Mouse (Mus musculus) MEL (cell line): ENCODE data around the gene Ntmt1. TPM values are rescaled to one million over a fixed set of nuclear protein-coding genes. Genes with fewer than 3 reads are reported as not detected.
A peak's percentile ranks its signal among the peaks of the same experiment; 100 is the strongest.

Source experiments
- DNase-seq: peaks from one replicate; pipeline ENCODE4 v3.0.0; 2011; ENCODE audit warnings: low read depth, low spot score
- H3K27ac ChIP-seq: 2 replicates; pipeline ENCODE4 v1.5.1; 2012; ENCODE audit warnings: low read depth, mild to moderate bottlenecking, control low read depth, low read length, moderate library complexity; ENCODE audit not compliant: control insufficient read depth
- H3K27me3 ChIP-seq, 2 experiments: fragments of 150-350 bp in 1 of 2; sonication (generic) in 1 of 2; 2 replicates each; pipeline ENCODE4 v1.6.1; 2012; ENCODE audit warnings: low read length in 2 of 2, mild to moderate bottlenecking in 2 of 2, improper control_type of control experiment in 1 of 2, moderate library complexity in 1 of 2; ENCODE audit not compliant: insufficient read depth in 2 of 2, control insufficient read depth in 1 of 2
- H3K36me3 ChIP-seq, 2 experiments: 2 replicates each; pipeline ENCODE4 v1.6.1; 2012 to 2014; ENCODE audit warnings: low read length in 2 of 2, improper control_type of control experiment in 1 of 2, inconsistent platforms in 1 of 2, mild to moderate bottlenecking in 1 of 2; ENCODE audit not compliant: insufficient read depth in 2 of 2, control insufficient read depth in 1 of 2
- H3K4me1 ChIP-seq, 2 experiments: fragments of 150-350 bp in 1 of 2; sonication (generic) in 1 of 2; 2 replicates each; pipeline ENCODE4 v1.6.1; 2012; ENCODE audit warnings: low read length in 2 of 2, improper control_type of control experiment in 1 of 2, mild to moderate bottlenecking in 1 of 2; ENCODE audit not compliant: insufficient read depth in 2 of 2, control insufficient read depth in 1 of 2
- H3K4me3 ChIP-seq, 2 experiments: fragments of 150-350 bp in 1 of 2; sonication (generic) in 1 of 2; 2 replicates each; pipeline ENCODE4 v1.5.1; 2012; ENCODE audit warnings: low read depth in 2 of 2, low read length in 2 of 2, mild to moderate bottlenecking in 2 of 2, moderate library complexity in 2 of 2, control low read depth in 1 of 2, improper control_type of control experiment in 1 of 2; ENCODE audit not compliant: control insufficient read depth in 1 of 2, insufficient read depth in 1 of 2
- H3K79me2 ChIP-seq: 2 replicates; pipeline ENCODE4 v1.6.1; 2012; ENCODE audit warnings: mild to moderate bottlenecking, low read length, moderate library complexity; ENCODE audit not compliant: control insufficient read depth, poor library complexity, insufficient read depth
- H3K9ac ChIP-seq: 2 replicates; pipeline ENCODE4 v1.6.1; 2012; ENCODE audit warnings: low read depth, mild to moderate bottlenecking, control low read depth, low read length, moderate library complexity; ENCODE audit not compliant: control insufficient read depth, poor library complexity, severe bottlenecking
- H3K9me3 ChIP-seq: fragments of 150-350 bp; sonication (generic); replicated peaks from 2 replicates; pipeline ENCODE4 v1.6.1; 2012; ENCODE audit warnings: mild to moderate bottlenecking, low read length, improper control_type of control experiment, moderate library complexity; ENCODE audit not compliant: insufficient read depth
- BHLHE40 ChIP-seq: IDR thresholded peaks from 2 replicates; pipeline ENCODE4 v1.6.1; 2012; ENCODE audit warnings: low read depth, mild to moderate bottlenecking, inconsistent platforms, low read length, improper control_type of control experiment, borderline replicate concordance
- CHD2 ChIP-seq: IDR thresholded peaks from 2 replicates; pipeline ENCODE4 v1.6.1; 2011; ENCODE audit warnings: low read length, improper control_type of control experiment
- CTCF ChIP-seq, 3 experiments: IDR thresholded peaks in 2 of 3; conservative IDR thresholded peaks in 1 of 3; 2 replicates each; pipeline ENCODE4 v1.5.1; 2011 to 2012; ENCODE audit warnings: low read length in 3 of 3, low read depth in 2 of 3, mild to moderate bottlenecking in 2 of 3, improper control_type of control experiment in 1 of 3, inconsistent platforms in 1 of 3, mixed read lengths in 1 of 3, moderate library complexity in 1 of 3; ENCODE audit not compliant: control insufficient read depth in 1 of 3, insufficient read depth in 1 of 3, poor library complexity in 1 of 3, severe bottlenecking in 1 of 3
- E2F4 ChIP-seq: IDR thresholded peaks from 2 replicates; pipeline ENCODE4 v1.6.1; 2011; ENCODE audit warnings: low read depth, low read length, improper control_type of control experiment, borderline replicate concordance
- ELF1 ChIP-seq: IDR thresholded peaks from 2 replicates; pipeline ENCODE4 v1.6.1; 2014; ENCODE audit warnings: low read depth, mild to moderate bottlenecking, inconsistent platforms, low read length, improper control_type of control experiment, moderate library complexity
- EP300 ChIP-seq, 2 experiments: IDR thresholded peaks; 2 replicates each; pipeline ENCODE4 v1.6.1; 2011; ENCODE audit warnings: improper control_type of control experiment in 2 of 2, low read length in 2 of 2, low read depth in 1 of 2, mild to moderate bottlenecking in 1 of 2
- GABPA ChIP-seq: IDR thresholded peaks from 2 replicates; pipeline ENCODE4 v1.6.1; 2012; ENCODE audit warnings: low read depth, mild to moderate bottlenecking, inconsistent platforms, low read length, improper control_type of control experiment, moderate library complexity
- HCFC1 ChIP-seq: IDR thresholded peaks from 2 replicates; pipeline ENCODE4 v1.6.1; 2012; ENCODE audit warnings: low read depth, mild to moderate bottlenecking, inconsistent platforms, low read length, improper control_type of control experiment, moderate library complexity
- KAT2A ChIP-seq: conservative IDR thresholded peaks from 2 replicates; pipeline ENCODE4 v1.6.1; 2012; ENCODE audit warnings: low read depth, low read length, improper control_type of control experiment, inconsistent platforms
- MAX ChIP-seq: IDR thresholded peaks from 2 replicates; pipeline ENCODE4 v1.6.1; 2011; ENCODE audit warnings: low read length, improper control_type of control experiment
- MAZ ChIP-seq: IDR thresholded peaks from 2 replicates; pipeline ENCODE4 v1.6.1; 2012; ENCODE audit warnings: low read depth, mild to moderate bottlenecking, inconsistent platforms, low read length, improper control_type of control experiment
- MYB ChIP-seq: IDR thresholded peaks from 2 replicates; pipeline ENCODE4 v1.6.1; 2011; ENCODE audit warnings: mild to moderate bottlenecking, low read depth, low read length, improper control_type of control experiment
- MYC ChIP-seq: IDR thresholded peaks from 2 replicates; pipeline ENCODE4 v1.6.1; 2011; ENCODE audit warnings: low read depth, mild to moderate bottlenecking, low read length, improper control_type of control experiment, moderate library complexity
- NRF1 ChIP-seq: IDR thresholded peaks from 2 replicates; pipeline ENCODE4 v1.6.1; 2014; ENCODE audit warnings: low read depth, mild to moderate bottlenecking, inconsistent platforms, low read length, improper control_type of control experiment, moderate library complexity; ENCODE audit not compliant: poor library complexity, insufficient read depth, severe bottlenecking
- POLR2A ChIP-seq, 2 experiments: IDR thresholded peaks; 2 replicates each; pipeline ENCODE4 v1.6.1; 2011 to 2012; ENCODE audit warnings: low read length in 2 of 2, mild to moderate bottlenecking in 2 of 2, control low read depth in 1 of 2, improper control_type of control experiment in 1 of 2, low read depth in 1 of 2, moderate library complexity in 1 of 2; ENCODE audit not compliant: control insufficient read depth in 1 of 2, insufficient read depth in 1 of 2, poor library complexity in 1 of 2
- POLR2AphosphoS2 ChIP-seq: IDR thresholded peaks from 2 replicates; pipeline ENCODE4 v1.6.1; 2011; ENCODE audit warnings: low read length, improper control_type of control experiment
- POLR2AphosphoS5 ChIP-seq: IDR thresholded peaks from 2 replicates; pipeline ENCODE4 v1.6.1; 2012; ENCODE audit warnings: low read depth, borderline replicate concordance, mild to moderate bottlenecking, inconsistent platforms, low read length, moderate library complexity, mixed read lengths
- RCOR1 ChIP-seq: IDR thresholded peaks from 2 replicates; pipeline ENCODE4 v1.6.1; 2012; ENCODE audit warnings: low read depth, mild to moderate bottlenecking, inconsistent platforms, low read length, improper control_type of control experiment
- TAL1 ChIP-seq: IDR thresholded peaks from 2 replicates; pipeline ENCODE4 v1.6.1; 2012; ENCODE audit warnings: mild to moderate bottlenecking, inconsistent platforms, low read length, moderate library complexity, mixed read lengths
- TCF12 ChIP-seq: IDR thresholded peaks from 2 replicates; pipeline ENCODE4 v1.6.1; 2014; ENCODE audit warnings: low read depth, mild to moderate bottlenecking, inconsistent platforms, low read length, improper control_type of control experiment, moderate library complexity
- USF1 ChIP-seq: IDR thresholded peaks from 2 replicates; pipeline ENCODE4 v1.6.1; 2014; ENCODE audit warnings: low read depth, mild to moderate bottlenecking, inconsistent platforms, low read length, improper control_type of control experiment, moderate library complexity
- ZKSCAN1 ChIP-seq: IDR thresholded peaks from 2 replicates; pipeline ENCODE4 v1.6.1; 2012; ENCODE audit warnings: low read depth, mild to moderate bottlenecking, inconsistent platforms, low read length, improper control_type of control experiment, moderate library complexity
- polyA plus RNA-seq, 2 experiments: library from polyadenylated mRNA; stranded (reverse) in 1 of 2; unstranded in 1 of 2; fragments of >175 nt in 1 of 2; fragments of >200 nt in 1 of 2; gene quantifications; 2 replicates each; pipeline versions ENCODE4 v1.2.1 to v1.2.4; 2012; ENCODE audit warnings: low replicate concordance in 2 of 2, low read depth in 1 of 2; ENCODE audit not compliant: insufficient read length in 2 of 2, insufficient read depth in 1 of 2, missing spikeins in 1 of 2
- total RNA-seq: library from RNA; depleted of rRNA; stranded (reverse); fragments of 300-350 nt; gene quantifications from 2 replicates; pipeline ENCODE4 v1.2.3, GENCODE M21; 2012

Ntmt1 gene
- total and polyA plus RNA-seq, 3 experiments = 58.9 to 83.2 TPM; not detected in 1

DNA sequence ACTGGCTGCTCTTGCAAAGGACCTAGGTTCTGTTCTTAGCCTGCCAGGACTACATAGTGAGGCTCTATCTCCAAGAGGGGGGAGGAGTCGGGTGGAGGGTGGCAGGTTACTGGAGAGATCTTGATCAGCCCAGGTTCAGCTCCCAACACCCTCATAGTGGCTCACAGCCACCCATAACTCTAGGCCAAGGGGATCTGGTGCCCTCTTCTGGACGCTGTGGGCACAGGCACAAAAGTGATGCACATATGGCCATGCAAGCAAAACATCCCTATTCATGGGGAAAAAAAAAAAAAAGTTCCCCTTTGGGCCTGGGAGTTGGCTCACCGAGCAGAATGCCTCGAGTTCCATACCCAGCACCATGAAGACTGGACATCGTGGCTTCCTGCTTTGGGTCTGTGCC lies 21.7 kb downstream of the Ntmt1 start (continued):
- TF ChIP-seq CTCF (IDR thresholded peaks at IDR 0.05 in 2 of 3, conservative IDR thresholded peaks at IDR 0.05 in 1 of 3; ENCODE audit: control insufficient read depth in 1 of 3, insufficient read depth in 1 of 3, low read depth in 2 of 3, low read length in 3 of 3, poor library complexity in 1 of 3, severe bottlenecking in 1 of 3) (peak; percentile 85 to 90 (median 87)), MYC (0 out of 2 replicates have a peak, but pooled peaks have one; percentile 33), HCFC1 (0 out of 2 replicates have a peak, but pooled peaks have one; percentile 30), TAL1 (no peak), POLR2A (IDR thresholded peaks at IDR 0.05; ENCODE audit: control insufficient read depth in 1 of 2, insufficient read depth in 1 of 2, low read depth in 1 of 2, low read length in 2 of 2, poor library complexity in 1 of 2) (no peak), MAZ (no peak), POLR2AphosphoS5 (no peak), USF1 (no peak), GABPA (no peak), RCOR1 (no peak), E2F4 (no peak), BHLHE40 (no peak), MAX (no peak), EP300 (IDR thresholded peaks at IDR 0.05; ENCODE audit: low read depth in 1 of 2, low read length in 2 of 2) (no peak), ZKSCAN1 (no peak)

DNA sequence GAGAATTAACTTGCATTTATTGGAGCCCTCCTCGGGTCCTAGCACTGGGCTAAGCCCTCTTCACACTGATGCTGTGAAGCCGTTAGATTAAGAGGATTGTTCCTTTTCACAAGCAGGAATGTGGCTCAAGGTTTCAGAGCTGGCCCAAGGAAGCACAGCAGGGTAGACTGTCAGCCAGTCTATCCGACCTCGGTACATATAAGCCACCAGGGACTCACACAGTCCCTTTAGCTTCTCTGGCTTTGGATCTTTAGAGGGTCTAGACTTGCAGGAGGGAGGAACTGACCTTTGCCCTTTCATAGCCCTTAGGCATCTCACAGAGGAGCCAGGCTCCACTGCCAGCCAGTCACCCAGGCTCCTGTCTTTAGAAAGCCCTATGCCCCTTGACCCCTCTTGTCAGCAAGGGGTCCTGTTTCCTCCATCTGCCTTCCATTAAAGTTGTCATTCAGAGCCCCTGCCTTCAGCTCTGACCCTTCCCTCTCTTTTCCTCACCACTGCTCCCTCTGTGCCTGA lies 22.7 kb downstream of the Ntmt1 start, which contains the start of gene Asb6:
Gene Asb6, minus strand, starts transcription at position 51 of the 513 bp plus-strand sequence.
- Histone ChIP-seq H3K27me3 (no peaks in the 10 kb centered on the region), H3K4me1 (peaks cover 2 to 16% of the 10 kb centered on the region in 2 experiments; a peak in 3 of 4 replicates), H3K9me3 (no peaks in the 10 kb centered on the region), H3K9ac (no peak within 1 kb of the TSS), H3K27ac (no peak within 1 kb of the TSS), H3K36me3 (peaks cover 0 to 13% of the 10 kb centered on the region in 2 experiments; a peak in 2 of 4 replicates), H3K79me2 (peaks cover 20% of the 10 kb centered on the region), H3K4me3 (no peak within 1 kb of the TSS)
- no peak for DNase-seq
- TF ChIP-seq HCFC1 (no peak), MYC (no peak), POLR2AphosphoS2 (no peak), KAT2A (no peak), TCF12 (no peak), NRF1 (no peak), CHD2 (no peak), MYB (no peak), ELF1 (no peak)
